Mouse (Mus musculus) monocyte, adult 5-6 weeks (primary cell): ENCODE measurements around the gene Sh3bp4. TPM values are rescaled to one million over a fixed set of nuclear protein-coding genes. Genes with fewer than 3 reads are reported as not detected.

ENCODE experiments used
- ATAC-seq: fragments of 153-309, 156-312 bp; replicated peaks from 2 replicates; pipeline ENCODE4 v1.8.0; 2017; ENCODE audit warnings: mild to moderate bottlenecking; ENCODE audit not compliant: low TSS enrichment, insufficient number of reproducible peaks, severe bottlenecking, poor library complexity, low FRiP score
- total RNA-seq: library from RNA; stranded (forward); fragments of 200-1000, 200-491, 200-594 nt; gene quantifications from 3 replicates; pipeline ENCODE4 v1.2.3, GENCODE M21; 2017

Sh3bp4 gene
- total RNA-seq, 1 experiment from 2014 or later, result 2.0 TPM

DNA sequence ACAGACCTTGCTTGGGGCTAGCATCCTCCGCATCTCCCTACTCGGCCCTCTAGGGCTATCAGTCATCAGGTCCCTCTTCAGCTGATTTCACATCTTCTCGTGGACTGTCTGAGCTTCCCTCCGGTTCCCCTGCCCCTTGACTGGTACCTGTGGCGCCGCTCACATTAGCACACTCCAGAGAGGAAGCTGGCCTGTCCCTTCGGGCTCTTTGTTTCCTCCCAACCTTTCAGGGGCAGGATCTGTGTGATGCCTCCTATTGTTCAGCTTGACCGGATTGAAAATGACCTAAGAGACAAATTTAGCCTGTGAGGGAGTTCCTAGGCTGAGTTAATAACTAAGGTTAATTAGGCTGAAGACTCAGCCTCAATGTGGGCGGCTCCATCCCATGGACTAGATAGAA, 69.9 kb downstream of the Sh3bp4 start:
- ATAC-seq, result no peak

DNA sequence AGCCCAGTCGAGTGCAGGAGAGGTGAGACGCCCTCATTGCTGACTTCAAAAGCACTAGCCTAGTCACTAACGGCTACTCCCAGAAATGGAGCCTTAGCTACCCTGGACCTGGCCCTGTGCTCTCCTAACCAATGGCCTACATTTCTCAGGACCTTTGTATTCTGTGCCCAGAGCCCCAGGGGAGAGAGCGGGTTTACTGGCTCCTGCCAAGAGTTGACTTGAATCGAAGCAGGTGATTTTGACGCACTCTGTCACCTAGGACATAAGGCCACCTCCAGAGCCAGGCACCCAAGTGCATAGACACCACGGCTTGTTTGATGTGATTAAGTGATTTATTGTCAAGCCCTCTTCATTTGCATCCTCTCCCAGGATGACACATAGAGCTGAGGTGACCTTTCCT, 80.9 kb downstream of the Sh3bp4 start:
- no peak for ATAC-seq

DNA sequence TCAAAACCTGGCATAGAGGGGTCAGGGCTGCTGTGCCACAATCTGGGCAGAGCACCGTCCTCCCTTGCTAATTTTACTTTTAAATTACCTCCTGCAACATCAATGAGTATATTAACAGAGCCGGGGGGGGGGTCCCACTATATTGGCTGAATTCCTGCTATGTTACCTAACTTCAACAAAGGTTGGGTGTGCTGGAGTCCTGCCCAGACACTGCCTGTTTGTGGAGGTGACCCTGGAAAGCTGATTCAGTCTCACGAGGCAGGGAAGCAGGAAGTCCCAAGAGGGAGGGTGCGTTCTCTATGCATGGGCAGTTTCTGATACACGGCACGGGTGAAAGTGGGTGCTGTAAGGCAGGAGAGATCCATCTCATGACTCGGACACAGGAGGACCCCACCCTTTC, 82.4 kb downstream of the Sh3bp4 start:
- ATAC-seq, result no peak

DNA sequence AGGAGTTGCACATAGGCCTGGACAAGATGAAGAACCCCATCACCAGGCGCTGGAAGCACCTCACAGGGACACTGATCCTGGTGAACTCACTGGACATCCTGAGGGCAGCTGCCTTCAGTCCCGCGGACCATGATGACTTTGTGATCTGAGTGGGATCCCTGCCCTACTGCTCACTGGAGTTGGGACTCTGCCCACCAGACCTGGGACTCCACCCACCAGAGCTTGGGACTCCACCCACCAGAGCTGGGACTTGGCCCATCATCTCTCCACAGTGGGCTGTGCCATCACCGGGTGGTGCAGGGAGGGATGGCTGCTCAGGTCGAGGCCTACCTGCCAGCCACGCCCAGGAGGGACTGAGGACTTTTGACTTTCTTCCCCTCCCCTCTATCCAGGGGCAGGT, 83.0 kb downstream of the Sh3bp4 start:
- no peak for ATAC-seq

DNA sequence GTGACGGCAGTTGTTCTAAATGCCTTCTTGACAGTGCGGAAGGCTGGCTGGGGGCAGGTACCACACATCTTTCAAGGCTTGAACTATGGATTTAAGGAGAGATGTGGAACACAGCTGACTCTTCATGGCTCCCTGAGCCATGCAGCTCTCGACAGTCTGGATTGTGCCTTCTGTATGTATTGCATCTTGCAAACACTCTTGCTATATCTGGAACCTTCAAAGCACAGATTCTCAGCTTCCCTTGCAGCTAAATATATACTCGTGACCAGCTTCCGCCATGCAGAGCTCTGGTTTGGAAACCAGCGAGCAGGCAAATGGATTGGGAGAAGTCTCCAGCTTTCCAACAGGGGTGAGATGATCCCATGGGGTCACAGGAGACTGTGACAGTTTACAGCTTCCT, 93.3 kb downstream of the Sh3bp4 start:
- ATAC-seq, result no peak

DNA sequence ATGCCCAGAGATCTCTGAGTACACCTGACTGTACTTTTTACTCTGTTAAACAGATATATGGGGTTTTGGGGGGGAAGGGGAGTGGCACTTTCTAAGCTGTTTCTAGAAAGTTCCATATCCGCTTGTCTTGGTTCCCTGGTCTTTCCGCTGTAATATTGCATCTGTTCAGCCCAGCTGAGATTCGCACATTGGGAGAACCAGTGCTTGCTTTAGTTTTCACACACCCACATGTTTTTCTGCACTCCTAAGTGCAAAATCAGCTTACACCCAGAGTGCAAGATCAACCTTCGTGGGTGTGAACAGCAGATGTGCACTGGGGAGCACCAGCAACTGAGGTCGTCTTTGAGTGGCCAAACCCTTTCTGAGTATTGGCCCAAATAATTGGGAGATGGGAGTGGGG, 94.1 kb downstream of the Sh3bp4 start:
- ATAC-seq, result no peak

DNA sequence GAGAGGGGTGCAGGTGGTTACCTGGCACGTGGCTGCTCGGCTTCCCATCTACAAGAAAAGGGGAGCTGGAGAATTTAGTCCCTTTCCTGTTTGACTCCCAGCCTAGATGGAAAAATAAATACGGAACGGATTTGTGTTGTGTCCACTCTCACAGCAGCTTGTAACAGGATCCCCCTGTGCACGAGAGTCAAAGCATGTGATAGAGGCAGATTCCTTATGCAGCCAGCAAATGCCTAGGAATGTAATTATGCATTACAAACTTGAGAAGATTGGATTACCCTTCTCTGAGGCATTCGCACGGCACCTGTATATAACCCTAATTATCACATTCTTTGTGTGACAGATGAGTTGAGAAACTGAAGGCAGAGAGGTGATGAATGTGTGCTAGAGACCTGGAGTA, 94.5 kb downstream of the Sh3bp4 start:
- ATAC-seq, result no peak

DNA sequence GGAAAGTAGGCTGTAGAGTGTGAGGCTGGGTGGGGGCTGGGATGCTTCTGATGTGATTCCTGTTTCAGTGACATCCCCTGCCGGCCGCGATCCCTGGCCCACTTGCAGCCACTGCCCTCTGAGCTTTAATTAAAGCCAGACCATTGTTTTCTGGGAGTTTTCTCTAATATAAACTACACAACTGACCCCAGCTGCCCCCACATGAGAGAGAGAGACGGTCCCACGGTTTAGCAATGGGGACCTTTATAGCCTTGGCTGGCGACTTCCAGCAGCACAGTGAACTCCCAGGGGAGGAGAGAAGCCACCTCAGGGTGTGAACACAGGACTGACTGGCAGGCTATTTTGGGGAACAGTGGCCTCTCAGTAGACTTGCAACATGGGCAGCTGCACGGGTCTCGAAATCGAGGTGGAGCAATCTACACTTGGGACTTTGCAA, 96.6 kb downstream of the Sh3bp4 start:
- ATAC-seq, result no peak

DNA sequence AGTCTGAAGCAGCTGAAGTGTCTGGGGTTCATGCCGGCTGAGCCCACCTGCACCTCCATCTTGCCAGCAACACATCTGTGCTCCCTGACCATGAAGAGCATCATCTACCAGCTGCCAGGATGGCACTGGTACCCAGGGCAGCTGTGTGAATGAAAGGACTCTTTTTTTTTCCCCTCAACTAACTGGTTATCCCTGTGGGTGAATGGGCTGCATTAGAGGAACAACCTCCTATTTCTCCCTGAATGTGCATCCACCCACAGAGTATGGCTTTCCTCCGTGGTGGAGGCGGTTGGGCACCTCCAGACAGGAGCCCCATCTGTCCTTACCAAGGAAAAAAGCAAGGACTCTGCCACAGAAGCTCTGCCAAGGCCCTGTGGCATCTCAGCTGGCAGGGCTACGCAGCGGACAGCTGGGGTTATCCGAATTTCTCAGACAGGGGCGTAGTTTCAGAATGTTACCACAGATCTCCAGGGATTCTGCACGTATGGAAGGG, 101.1 kb downstream of the Sh3bp4 start:
- no peak for ATAC-seq

DNA sequence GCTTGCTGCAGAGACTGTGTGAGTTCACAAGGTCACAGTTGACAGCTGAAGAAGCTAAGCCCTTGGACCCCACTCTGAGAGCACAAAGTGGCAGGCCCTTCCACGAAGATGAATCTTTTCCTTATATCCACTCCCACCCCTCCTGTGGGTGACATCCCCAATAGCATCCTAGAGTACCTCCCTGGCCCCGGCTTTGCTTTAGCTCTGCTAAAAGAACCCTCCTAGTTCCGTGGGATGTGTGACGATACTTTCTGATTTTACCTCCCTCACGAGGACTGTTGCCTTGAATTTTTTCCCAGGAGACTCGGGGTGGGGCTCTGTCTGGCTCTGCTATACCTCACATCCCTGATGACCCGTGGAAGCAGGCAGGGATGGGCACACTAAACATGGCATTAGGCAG, 104.4 kb downstream of the Sh3bp4 start:
- no peak for ATAC-seq

DNA sequence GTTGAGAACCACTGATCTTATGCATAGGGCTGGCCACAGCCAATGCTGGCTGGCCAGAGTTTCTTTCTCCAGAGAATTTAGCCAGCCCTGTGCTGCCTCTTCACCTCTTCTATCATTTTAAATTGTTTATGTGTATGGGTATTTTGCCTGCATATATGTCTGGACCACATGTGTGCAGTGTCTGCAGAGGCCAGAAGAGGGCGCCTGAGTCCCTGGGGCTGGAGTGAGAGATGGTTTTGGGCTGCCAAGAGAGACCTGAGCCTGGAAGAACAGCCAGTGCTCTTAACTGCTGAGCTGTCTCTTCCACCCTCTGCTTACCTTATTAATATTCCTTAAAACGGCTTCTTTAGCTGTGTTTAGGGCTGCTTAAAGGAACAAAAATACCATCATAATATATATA, 105.1 kb downstream of the Sh3bp4 start:
- no peak for ATAC-seq

DNA sequence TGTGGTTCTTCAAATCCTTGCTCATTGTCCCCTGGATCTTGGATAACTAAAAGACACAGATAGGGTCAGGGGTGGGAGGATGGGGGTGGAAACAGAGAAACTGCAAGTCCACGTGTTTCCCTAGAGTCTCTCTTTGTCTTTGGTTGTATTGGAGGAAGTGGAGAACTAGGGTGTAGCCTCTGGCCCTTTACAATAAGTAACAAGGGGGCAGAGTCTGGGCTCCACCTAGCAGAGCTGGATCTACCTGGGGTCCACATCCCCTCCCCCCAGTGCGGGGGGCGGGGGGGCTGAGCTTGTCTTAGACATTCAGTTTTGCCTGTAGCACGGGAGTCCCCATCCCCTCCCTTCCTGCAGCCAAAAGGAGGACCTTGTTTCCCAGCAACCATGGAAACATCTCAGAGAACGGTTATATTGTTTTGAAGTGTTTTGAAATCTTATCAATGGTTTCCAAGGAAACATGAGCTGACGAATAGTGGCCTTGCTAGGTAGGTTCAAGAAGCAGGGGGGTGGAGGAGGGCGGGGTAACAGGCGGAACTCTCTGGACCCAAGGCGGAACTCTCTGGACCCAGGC, 113.1 kb downstream of the Sh3bp4 start:
- ATAC-seq, result no peak

DNA sequence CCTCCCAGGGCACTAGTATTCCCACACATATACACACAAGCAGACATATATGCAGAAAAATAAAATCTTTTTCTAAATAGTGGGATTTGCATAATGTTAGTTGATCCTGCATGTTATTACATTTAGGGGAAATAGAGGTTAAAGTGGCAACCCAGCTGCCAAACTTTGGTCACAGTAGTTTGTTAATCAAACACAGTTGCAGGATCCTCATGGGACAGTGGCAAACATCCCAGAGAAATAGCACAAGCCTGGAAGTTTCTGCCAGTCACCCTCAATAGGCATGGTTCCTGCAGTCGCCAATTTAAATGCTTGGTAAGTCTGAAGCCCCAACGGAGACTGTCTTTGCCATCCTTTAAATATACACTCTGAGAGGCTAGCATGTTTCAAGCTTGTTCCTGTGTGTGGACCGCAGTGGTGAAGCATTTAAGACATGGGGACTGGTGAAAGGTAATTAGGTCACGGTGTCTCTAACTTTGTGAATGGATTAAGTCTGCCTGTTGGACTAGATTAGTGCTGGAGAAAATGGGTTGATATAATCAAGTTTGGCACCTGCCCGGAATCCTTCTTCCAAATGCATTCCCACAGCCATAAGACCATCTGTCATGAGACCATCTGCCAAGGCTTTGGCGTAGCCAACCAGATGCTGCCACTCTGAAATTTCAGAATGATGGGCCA, 114.0 kb downstream of the Sh3bp4 start:
- no peak for ATAC-seq

DNA sequence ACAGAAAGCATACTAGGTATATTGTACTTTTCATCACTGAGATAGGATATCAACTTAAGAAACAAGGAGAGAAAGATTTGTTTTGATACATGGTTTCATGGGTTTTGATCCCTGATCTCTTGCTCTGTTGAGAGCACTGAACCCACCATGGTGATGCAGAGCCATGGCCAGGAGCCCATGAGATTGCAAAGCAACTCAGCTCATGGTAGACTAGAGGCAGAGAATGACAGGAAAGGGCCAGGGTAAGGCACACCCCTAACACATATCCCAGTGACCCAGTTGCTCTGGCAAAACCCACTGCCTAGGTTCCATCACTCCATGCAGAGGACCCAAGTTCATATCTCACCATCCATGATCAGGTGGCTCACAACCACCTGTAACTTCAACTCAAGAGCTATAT, 114.6 kb downstream of the Sh3bp4 start:
- no peak for ATAC-seq

DNA sequence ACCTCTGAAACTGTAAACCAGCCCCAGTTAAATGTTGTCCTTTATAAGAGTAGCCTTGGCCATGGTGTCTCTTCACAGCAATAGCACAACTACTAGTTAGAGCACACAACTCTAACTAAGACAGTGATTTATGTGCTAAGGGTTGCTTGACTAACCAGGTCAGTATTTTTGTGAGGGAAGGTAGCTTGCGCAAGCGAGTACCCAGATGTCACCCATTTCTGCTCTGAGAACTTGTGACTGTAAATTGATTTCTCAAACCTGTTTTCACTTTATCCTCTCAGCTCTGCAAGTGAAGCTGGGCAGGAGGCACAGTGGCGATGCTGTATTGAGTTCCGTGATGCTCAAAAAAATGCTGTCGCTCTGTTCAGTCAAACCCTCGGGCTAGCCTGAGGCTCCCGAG, 117.2 kb downstream of the Sh3bp4 start:
- no peak for ATAC-seq

DNA sequence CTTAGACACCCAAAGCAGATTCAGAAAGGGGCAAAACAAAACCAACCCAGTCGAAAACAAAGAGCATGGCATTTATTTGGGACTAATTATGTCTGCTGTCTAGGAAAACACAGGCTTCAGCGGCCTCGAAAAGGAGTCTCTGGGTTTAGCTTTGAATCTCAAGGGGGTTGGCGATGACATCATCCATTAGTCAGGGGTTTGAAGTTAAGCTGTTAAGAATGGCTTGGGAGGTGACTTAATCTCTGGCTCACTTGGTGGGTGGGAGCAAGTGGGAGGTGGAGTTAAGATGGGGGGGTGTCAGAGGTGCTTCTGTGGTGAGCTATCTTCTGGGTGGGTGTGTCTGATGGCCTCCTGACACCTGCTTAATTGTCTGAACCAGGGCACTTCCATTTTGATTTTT, 117.9 kb downstream of the Sh3bp4 start:
- ATAC-seq, result no peak

DNA sequence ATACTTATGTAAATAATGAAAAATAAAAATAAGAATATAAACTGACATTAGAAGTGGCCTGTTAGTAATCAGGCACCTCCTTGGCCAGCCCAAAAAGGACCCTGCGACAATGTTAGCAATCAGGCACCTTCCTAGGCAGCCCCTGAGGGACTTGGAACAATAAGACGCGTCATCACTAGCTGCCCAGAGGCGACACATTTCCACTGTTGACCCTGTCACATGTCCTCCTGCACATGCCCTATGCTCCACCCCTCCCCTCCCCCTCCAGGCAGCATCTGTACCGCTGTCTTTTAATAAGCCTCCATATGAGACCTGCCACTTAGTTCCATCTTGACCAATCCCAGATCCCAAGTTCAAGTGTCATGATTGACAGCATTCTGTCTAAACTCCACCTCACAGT, 119.0 kb downstream of the Sh3bp4 start:
- ATAC-seq, result no peak

DNA sequence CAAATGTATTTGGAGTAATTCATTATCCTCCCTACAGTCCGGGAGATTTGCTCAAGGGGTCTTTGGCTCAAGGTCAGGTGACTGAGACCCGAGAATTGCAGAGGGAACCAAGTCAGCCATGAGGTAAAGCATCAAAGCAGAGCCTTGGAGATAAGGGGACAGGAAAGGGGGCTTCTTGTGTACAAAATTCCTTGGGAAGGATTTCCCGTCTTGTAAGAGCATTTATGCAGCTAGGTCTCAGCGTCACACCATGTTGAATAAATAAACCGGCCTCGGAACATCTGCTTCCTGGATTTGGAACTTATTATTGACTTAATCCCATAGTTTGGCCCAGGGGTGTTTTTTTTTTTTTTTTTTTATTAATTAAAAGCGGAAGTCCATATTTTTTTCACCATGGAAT, 120.4 kb downstream of the Sh3bp4 start:
- ATAC-seq, result no peak

DNA sequence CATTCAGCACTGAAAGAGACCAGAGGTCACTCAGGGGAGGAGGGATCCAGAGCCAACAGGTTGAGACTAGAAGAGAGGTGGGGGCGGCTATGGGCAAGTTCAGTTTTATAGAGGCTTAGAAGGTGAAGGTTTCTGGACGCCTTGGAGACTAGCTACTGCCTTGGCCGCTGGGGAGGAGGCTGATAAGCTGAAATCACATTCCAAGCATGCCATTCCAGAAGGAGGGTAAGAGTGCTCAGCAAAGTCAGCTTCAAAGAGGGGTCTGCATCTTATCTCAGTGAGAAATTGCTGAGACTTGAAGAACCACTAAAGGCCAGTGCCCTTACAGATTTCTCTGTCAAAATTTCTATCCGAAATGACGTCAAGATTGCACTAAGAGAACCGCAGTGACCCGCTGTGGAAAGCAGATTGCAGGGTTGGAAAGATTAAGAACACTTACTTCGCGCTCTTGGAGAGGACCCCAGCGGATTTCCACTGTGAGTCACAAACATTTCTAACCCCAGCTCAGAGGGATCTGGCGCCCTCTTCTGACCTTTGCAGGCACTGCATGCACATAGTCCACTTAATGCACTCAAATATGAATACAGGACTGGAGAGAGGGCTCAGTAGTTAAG, 121.0 kb downstream of the Sh3bp4 start:
- 0 out of 2 replicates have a peak, but pooled peaks have one; percentile 22 for ATAC-seq

DNA sequence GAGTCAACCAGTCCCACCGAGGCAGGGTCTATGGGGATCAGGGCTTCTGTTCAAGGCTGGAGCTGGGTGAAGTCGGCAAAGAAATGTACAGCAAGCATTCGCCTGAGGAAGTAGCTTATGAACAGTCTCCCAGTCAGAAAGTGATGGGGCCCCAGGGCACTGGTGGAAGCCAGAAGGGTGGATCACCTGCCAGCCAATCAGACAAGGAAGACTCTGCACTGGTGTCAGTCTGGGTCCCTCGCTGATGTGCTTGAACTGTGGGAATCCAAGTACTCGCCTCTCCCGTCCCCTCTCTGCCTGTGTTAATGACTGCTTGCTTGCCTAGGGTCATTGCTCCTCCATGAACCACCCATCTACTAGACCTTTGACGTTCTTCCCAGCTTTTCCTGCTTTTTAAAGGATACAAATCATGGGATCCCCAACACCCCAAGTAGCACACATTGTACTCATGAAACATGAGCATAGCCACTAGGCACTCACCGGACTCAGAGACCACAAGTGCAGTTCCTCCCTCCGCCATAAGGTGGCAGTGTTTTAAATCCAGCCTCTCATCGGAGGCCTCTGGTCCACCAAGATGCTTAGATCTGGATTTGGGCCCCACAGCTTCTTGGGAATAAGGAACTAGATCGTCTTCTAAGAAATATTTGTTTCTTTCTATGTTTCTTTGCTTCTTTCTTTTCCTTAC, 122.5 kb downstream of the Sh3bp4 start:
- no peak for ATAC-seq
